Mouse (Mus musculus): ENCODE measurements at regions not wholly inside any gene's neighbourhood (a gene's known extent, or its start where the extent isn't known, plus 50 kb on each side); places are given as distances from the start of the nearest gene placed in this dataset.

GRCm38 (mm10) chr17:84037580-84038304 lies 150.0 kb downstream of the Zfp36l2 start:
- 22% methylated on average over 11 of the region's 11 CpGs for WGBS
- H3K4me1 ChIP-seq (ENCODE audit: control insufficient read depth, insufficient read depth, low read length), result no peaks in the 10 kb centered on the region; the same call in 1 of the 2 replicates
- H3K27ac ChIP-seq (ENCODE audit: control insufficient read depth, insufficient read depth, low read depth, low read length, poor library complexity), result no peak overlapping the region
- TF ChIP-seq POLR2A (IDR thresholded peaks at IDR 0.05; ENCODE audit: borderline replicate concordance, control insufficient read depth, low read depth, low read length), result no peak
- no peak for TF ChIP-seq CTCF (IDR thresholded peaks at IDR 0.05; ENCODE audit: control insufficient read depth, insufficient read depth, low read length)
- no peak overlapping the region for H3K4me3 ChIP-seq (replicated peaks; ENCODE audit: control insufficient read depth, low read depth, low read length)

- Histone ChIP-seq H3K27ac (ENCODE audit: control insufficient read depth, insufficient read depth, low read depth, low read length, poor library complexity) (no peak overlapping the region), H3K4me1 (ENCODE audit: control insufficient read depth, insufficient read depth, low read length) (no peaks in the 10 kb centered on the region; the same call in 1 of the 2 replicates), H3K4me3 (replicated peaks; ENCODE audit: control insufficient read depth, low read depth, low read length) (no peak overlapping the region)
- TF ChIP-seq POLR2A (IDR thresholded peaks at IDR 0.05; ENCODE audit: borderline replicate concordance, control insufficient read depth, low read depth, low read length), result no peak
- no peak for TF ChIP-seq CTCF (IDR thresholded peaks at IDR 0.05; ENCODE audit: control insufficient read depth, insufficient read depth, low read length)
- 39% methylated on average over 6 of the region's 6 CpGs for WGBS
Measured at GRCm38 (mm10) chr17:84036056-84036455, 151.7 kb downstream of the Zfp36l2 start.

- 76% methylated on average over 1 of the region's 1 CpGs for WGBS
- Histone ChIP-seq H3K4me3 (replicated peaks; ENCODE audit: control insufficient read depth, low read depth, low read length) (no peak overlapping the region), H3K4me1 (ENCODE audit: control insufficient read depth, insufficient read depth, low read length) (no peaks in the 10 kb centered on the region; the same call in 1 of the 2 replicates), H3K27ac (ENCODE audit: control insufficient read depth, insufficient read depth, low read depth, low read length, poor library complexity) (peak overlapping the region; percentile 41; the same call in 1 of the 2 replicates)
- TF ChIP-seq POLR2A (IDR thresholded peaks at IDR 0.05; ENCODE audit: borderline replicate concordance, control insufficient read depth, low read depth, low read length), result no peak
- no peak for TF ChIP-seq CTCF (IDR thresholded peaks at IDR 0.05; ENCODE audit: control insufficient read depth, insufficient read depth, low read length)
Measured at GRCm38 (mm10) chr17:84034801-84035200, 152.9 kb downstream of the Zfp36l2 start.

GRCm38 (mm10) chr17:84032441-84032840 lies 155.3 kb downstream of the Zfp36l2 start:
- no peak overlapping the region for H3K27ac ChIP-seq (ENCODE audit: control insufficient read depth, insufficient read depth, low read depth, low read length, poor library complexity)
- no peak overlapping the region for H3K4me3 ChIP-seq (replicated peaks; ENCODE audit: control insufficient read depth, low read depth, low read length)
- WGBS, result 78% methylated on average over 8 of the region's 8 CpGs
- peaks cover 2% of the 10 kb centered on the region; the same call in 1 of the 2 replicates for H3K4me1 ChIP-seq (ENCODE audit: control insufficient read depth, insufficient read depth, low read length)
- TF ChIP-seq CTCF (IDR thresholded peaks at IDR 0.05; ENCODE audit: control insufficient read depth, insufficient read depth, low read length) (no peak), POLR2A (IDR thresholded peaks at IDR 0.05; ENCODE audit: borderline replicate concordance, control insufficient read depth, low read depth, low read length) (no peak)

- Histone ChIP-seq H3K4me1 (ENCODE audit: control insufficient read depth, insufficient read depth, low read length) (peaks cover 2% of the 10 kb centered on the region; the same call in 1 of the 2 replicates), H3K27ac (ENCODE audit: control insufficient read depth, insufficient read depth, low read depth, low read length, poor library complexity) (no peak overlapping the region), H3K4me3 (replicated peaks; ENCODE audit: control insufficient read depth, low read depth, low read length) (no peak overlapping the region)
- WGBS, result 83% methylated on average over 4 of the region's 4 CpGs
- TF ChIP-seq POLR2A (IDR thresholded peaks at IDR 0.05; ENCODE audit: borderline replicate concordance, control insufficient read depth, low read depth, low read length), result no peak
- TF ChIP-seq CTCF (IDR thresholded peaks at IDR 0.05; ENCODE audit: control insufficient read depth, insufficient read depth, low read length), result no peak
Measured at GRCm38 (mm10) chr17:84031833-84032232, 155.9 kb downstream of the Zfp36l2 start.

- Histone ChIP-seq H3K4me1 (ENCODE audit: control insufficient read depth, insufficient read depth, low read length) (peaks cover 2% of the 10 kb centered on the region; the same call in 1 of the 2 replicates), H3K27ac (ENCODE audit: control insufficient read depth, insufficient read depth, low read depth, low read length, poor library complexity) (no peak overlapping the region), H3K4me3 (replicated peaks; ENCODE audit: control insufficient read depth, low read depth, low read length) (no peak overlapping the region)
- WGBS, result 91% methylated on average over 6 of the region's 6 CpGs
- TF ChIP-seq CTCF (IDR thresholded peaks at IDR 0.05; ENCODE audit: control insufficient read depth, insufficient read depth, low read length) (no peak), POLR2A (IDR thresholded peaks at IDR 0.05; ENCODE audit: borderline replicate concordance, control insufficient read depth, low read depth, low read length) (no peak)
Measured at GRCm38 (mm10) chr17:84031381-84031780, 156.4 kb downstream of the Zfp36l2 start.

- WGBS, result 79% methylated on average over 5 of the region's 5 CpGs
- peaks cover 2% of the 10 kb centered on the region; the same call in 1 of the 2 replicates for H3K4me1 ChIP-seq (ENCODE audit: control insufficient read depth, insufficient read depth, low read length)
- H3K27ac ChIP-seq (ENCODE audit: control insufficient read depth, insufficient read depth, low read depth, low read length, poor library complexity), result no peak overlapping the region
- no peak overlapping the region for H3K4me3 ChIP-seq (replicated peaks; ENCODE audit: control insufficient read depth, low read depth, low read length)
- no peak for TF ChIP-seq CTCF (IDR thresholded peaks at IDR 0.05; ENCODE audit: control insufficient read depth, insufficient read depth, low read length)
- no peak for TF ChIP-seq POLR2A (IDR thresholded peaks at IDR 0.05; ENCODE audit: borderline replicate concordance, control insufficient read depth, low read depth, low read length)
Measured at GRCm38 (mm10) chr17:84030699-84031098, 157.0 kb downstream of the Zfp36l2 start.

- TF ChIP-seq CTCF (IDR thresholded peaks at IDR 0.05; ENCODE audit: control insufficient read depth, insufficient read depth, low read length) (peak; percentile 91), POLR2A (IDR thresholded peaks at IDR 0.05; ENCODE audit: borderline replicate concordance, control insufficient read depth, low read depth, low read length) (0 out of 2 replicates have a peak, but pooled peaks have one; percentile 14)
- 18% methylated on average over 27 of the region's 27 CpGs for WGBS
- H3K4me3 ChIP-seq (replicated peaks; ENCODE audit: control insufficient read depth, low read depth, low read length), result peak overlapping the region; percentile 14
- H3K4me1 ChIP-seq (ENCODE audit: control insufficient read depth, insufficient read depth, low read length), result peaks cover 2% of the 10 kb centered on the region; the same call in 1 of the 2 replicates
- no peak overlapping the region for H3K27ac ChIP-seq (ENCODE audit: control insufficient read depth, insufficient read depth, low read depth, low read length, poor library complexity)
Measured at GRCm38 (mm10) chr17:84028157-84028970, 159.4 kb downstream of the Zfp36l2 start.
